Mouse (Mus musculus) limb, embryonic 11.5 days (tissue): Measurements from ENCODE around the gene Btbd2. TPM values are rescaled to one million over a fixed set of nuclear protein-coding genes. Genes with fewer than 3 reads are reported as not detected.
A peak's percentile ranks its signal among the peaks of the same experiment; 100 is the strongest.

Experiments used
- ATAC-seq: fragments of 200-750 bp; cut with Nextera tagmentation; 2 replicates; pipeline ENCODE4 v1.8.0; 2017; ENCODE audit warnings: low read depth; ENCODE audit not compliant: insufficient number of reproducible peaks, low FRiP score, low TSS enrichment
- DNase-seq: peaks from one replicate; pipeline ENCODE4 v3.0.0-alpha.2; 2015; ENCODE audit warnings: low spot score
- H3K27ac ChIP-seq: fragments of 300-500 bp; sonication (generic); replicated peaks from 2 replicates; pipeline ENCODE4 v1.5.1; 2014; ENCODE audit warnings: low read depth, mild to moderate bottlenecking, low read length
- H3K27me3 ChIP-seq: fragments of 300-500 bp; sonication (generic); 2 replicates; pipeline ENCODE4 v1.6.1; 2014; ENCODE audit warnings: mild to moderate bottlenecking, low read length, mixed read lengths; ENCODE audit not compliant: control insufficient read depth, insufficient read depth
- H3K36me3 ChIP-seq: fragments of 300-500 bp; sonication (generic); 2 replicates; pipeline ENCODE4 v1.6.1; 2014; ENCODE audit warnings: mild to moderate bottlenecking, low read length, moderate library complexity, mixed read lengths; ENCODE audit not compliant: control insufficient read depth, insufficient read depth
- H3K4me1 ChIP-seq: fragments of 300-500 bp; sonication (generic); 2 replicates; pipeline ENCODE4 v1.6.1; 2014; ENCODE audit warnings: low read length, mixed read lengths; ENCODE audit not compliant: control insufficient read depth, insufficient read depth
- H3K4me2 ChIP-seq: fragments of 300-500 bp; sonication (generic); 2 replicates; pipeline ENCODE4 v1.6.1; 2014; ENCODE audit warnings: low read depth, mild to moderate bottlenecking, moderate library complexity; ENCODE audit not compliant: severe bottlenecking
- H3K4me3 ChIP-seq: fragments of 300-500 bp; sonication (generic); 2 replicates; pipeline ENCODE4 v1.5.1; 2014; ENCODE audit warnings: low read depth, low read length
- H3K9ac ChIP-seq: fragments of 300-500 bp; sonication (generic); 2 replicates; pipeline ENCODE4 v1.6.1; 2014; ENCODE audit warnings: mild to moderate bottlenecking, low read length
- H3K9me3 ChIP-seq: fragments of 300-500 bp; sonication (generic); 2 replicates; pipeline ENCODE4 v1.6.1; 2016; ENCODE audit warnings: low read length; ENCODE audit not compliant: control insufficient read depth
- WGBS: fragments of 180-500 bp; shearing (Covaris S2); extraction: QIAGEN DNeasy Blood & Tissue Kit; methylation state at CpG from one replicate; pipeline ENCODE4 v1.1.7; 2014; 5-methylcytosine and 5-hydroxymethylcytosine counted together
- polyA plus RNA-seq: library from polyadenylated mRNA; unstranded; fragments of >200 nt; fragmentation: Nextera tagmentation; extraction: Ambion mirVana; gene quantifications from 2 replicates; pipeline ENCODE4 v1.2.1, GENCODE M21; 2014

Btbd2 gene
- polyA plus RNA-seq, 1 experiment from 2014 or later: 67.4 TPM

- Histone ChIP-seq H3K4me2 (peak overlapping the region; percentile 93), H3K9me3 (no peaks in the 10 kb centered on the region), H3K4me3 (peak overlapping the region; percentile 98), H3K27me3 (no peaks in the 10 kb centered on the region), H3K27ac (peak overlapping the region; percentile 72), H3K4me1 (peaks cover 32% of the 10 kb centered on the region), H3K36me3 (peaks cover 21% of the 10 kb centered on the region), H3K9ac (peak overlapping the region; percentile 98)
- DNase-seq (peak; percentile 49), ATAC-seq (peak; percentile 16; the same call in 1 of the 2 replicates)
- WGBS: 0% methylated on average over 39 of the region's 54 CpGs
Measured at GRCm38 (mm10) chr10:80675405-80676197, 18.7 kb upstream of the Btbd2 start.

- no peak for ATAC-seq
- Histone ChIP-seq H3K36me3 (peaks cover 25% of the 10 kb centered on the region), H3K27ac (no peak overlapping the region), H3K9ac (peak overlapping the region; percentile 98), H3K4me1 (peaks cover 32% of the 10 kb centered on the region), H3K9me3 (no peaks in the 10 kb centered on the region), H3K27me3 (no peaks in the 10 kb centered on the region), H3K4me3 (peak overlapping the region; percentile 98), H3K4me2 (peak overlapping the region; percentile 93)
- DNase-seq: no peak
- 29% methylated on average over 6 of the region's 6 CpGs for WGBS
Measured at GRCm38 (mm10) chr10:80674851-80675404, 18.1 kb upstream of the Btbd2 start.

DNA sequence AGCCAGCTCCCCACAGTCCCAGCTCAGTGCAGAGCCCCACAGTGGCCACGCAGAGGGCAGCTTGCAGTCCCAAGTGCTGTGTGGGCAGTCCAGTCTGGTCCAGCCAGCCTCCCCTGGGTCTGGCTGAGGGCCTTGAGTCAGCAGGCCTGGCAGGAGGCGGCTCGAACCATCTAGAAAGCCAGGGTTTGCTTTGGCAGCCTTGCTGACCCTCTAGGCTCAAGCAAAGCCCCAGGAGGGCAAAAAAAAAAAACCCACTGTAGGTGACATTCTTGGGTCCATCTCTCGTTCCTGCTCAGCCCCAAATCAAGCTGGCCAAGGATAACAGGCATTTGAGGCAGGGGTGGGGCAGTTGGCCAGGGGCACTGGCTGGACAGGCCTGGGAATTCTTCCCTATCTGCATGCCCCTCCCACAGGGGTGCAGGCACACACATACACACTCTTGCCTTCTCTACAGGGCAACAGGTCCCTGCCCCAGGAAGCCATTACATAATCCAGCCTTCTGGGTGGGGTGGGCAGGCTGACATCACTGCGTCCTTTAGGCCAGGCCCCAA, 17.4 kb upstream of the Btbd2 start:
- Histone ChIP-seq H3K4me1 (peaks cover 32% of the 10 kb centered on the region), H3K27ac (no peak overlapping the region), H3K9me3 (no peaks in the 10 kb centered on the region), H3K4me3 (peak overlapping the region; percentile 98), H3K4me2 (peak overlapping the region; percentile 93), H3K36me3 (peaks cover 32% of the 10 kb centered on the region), H3K9ac (peak overlapping the region; percentile 98), H3K27me3 (no peaks in the 10 kb centered on the region)
- no peak for DNase-seq
- WGBS: 62% methylated on average over 5 of the region's 5 CpGs
- no peak for ATAC-seq

DNA sequence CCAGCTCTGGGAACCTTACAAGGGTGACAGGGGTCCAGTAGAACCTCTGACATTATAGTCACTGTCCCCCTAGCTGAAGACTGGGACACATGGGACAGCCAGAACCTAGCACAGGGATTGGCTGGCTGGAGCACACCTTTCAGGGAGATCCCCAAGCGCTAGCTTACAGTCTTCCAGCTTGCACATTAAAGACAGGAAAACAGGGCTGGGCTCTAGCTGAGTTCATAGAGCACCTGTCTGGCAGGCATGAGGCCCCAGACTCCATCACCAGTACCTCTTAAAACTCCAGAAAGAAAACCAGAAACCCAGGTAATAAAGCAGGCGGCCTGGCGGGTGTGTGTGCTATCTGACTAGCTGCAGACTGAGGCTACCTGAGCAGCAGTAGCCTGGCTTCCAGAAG, 16.8 kb upstream of the Btbd2 start:
- peak overlapping the region; percentile 98; the same call in 1 of the 2 replicates for H3K4me3 ChIP-seq
- H3K36me3 ChIP-seq: peaks cover 37% of the 10 kb centered on the region
- H3K4me1 ChIP-seq: peaks cover 32% of the 10 kb centered on the region
- no peak overlapping the region for H3K27ac ChIP-seq
- DNase-seq: no peak
- H3K4me2 ChIP-seq: peak overlapping the region; percentile 93
- WGBS: 74% methylated on average over 3 of the region's 3 CpGs
- H3K9me3 ChIP-seq: no peaks in the 10 kb centered on the region
- no peak for ATAC-seq
- no peaks in the 10 kb centered on the region for H3K27me3 ChIP-seq
- peak overlapping the region; percentile 56 for H3K9ac ChIP-seq

DNA sequence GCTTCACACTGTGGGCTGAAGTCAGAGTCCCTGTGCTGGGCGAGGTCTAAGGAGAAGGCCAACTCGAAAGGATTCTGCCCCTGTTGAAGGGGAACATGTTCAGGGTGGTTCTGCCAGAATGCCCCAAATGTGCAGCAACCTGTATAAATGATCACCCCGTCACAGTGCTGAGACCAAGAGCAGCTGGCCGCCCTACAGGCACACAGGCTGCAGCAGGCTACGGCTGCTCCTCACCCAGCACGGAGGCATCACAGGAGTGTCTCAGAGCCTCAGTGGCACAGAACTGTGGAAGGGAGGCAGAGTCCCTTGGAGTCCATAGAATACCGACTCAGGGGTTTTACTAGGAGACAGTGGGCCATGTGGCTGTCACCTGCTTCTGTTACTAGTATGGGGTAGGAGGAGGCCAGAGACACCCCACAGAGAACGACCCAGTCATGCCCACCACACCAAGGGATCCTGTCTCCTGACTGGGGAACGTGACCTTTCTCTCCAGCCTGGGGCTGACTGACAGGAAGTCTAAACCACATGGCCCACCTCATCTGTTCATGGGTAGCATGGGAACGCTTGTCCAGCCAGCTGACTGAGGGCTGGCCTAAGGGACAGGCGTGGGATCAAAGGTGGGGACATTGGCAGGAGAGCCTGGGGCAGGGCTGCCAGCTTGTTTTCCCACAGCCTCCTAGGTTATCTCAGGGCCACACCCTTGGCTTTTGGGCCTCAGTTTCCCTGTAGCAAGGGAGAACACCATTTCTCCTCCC, 15.2 kb upstream of the Btbd2 start:
- Histone ChIP-seq H3K27ac (no peak overlapping the region), H3K9me3 (no peaks in the 10 kb centered on the region), H3K36me3 (peaks cover 52% of the 10 kb centered on the region), H3K27me3 (no peaks in the 10 kb centered on the region), H3K4me1 (peaks cover 17% of the 10 kb centered on the region), H3K4me3 (no peak overlapping the region), H3K4me2 (0 out of 2 replicates have a peak overlapping the region, but pooled peaks have one; percentile 12), H3K9ac (no peak overlapping the region)
- no peak for DNase-seq
- WGBS: 80% methylated on average over 11 of the region's 11 CpGs
- ATAC-seq: no peak

DNA sequence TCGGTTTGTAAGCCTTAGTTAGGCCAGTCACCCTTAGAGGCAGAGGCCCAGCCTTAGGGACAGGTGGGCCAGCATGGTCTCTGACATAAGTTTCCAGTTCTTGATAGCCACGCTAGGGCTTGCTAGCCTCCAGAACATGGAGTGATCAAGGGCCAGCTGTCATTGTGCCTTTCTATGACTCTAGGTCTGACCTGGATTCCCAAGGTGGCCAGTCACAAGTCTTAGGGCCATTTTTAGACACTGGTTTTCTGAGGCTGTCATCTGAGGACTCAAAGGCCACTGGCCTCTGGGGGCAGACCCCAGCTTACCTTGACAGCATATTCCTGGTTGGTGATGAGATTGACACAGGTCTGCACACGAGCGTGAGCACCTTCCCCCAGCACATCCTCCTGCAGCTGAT, 14.4 kb upstream of the Btbd2 start:
- H3K27ac ChIP-seq: no peak overlapping the region
- no peaks in the 10 kb centered on the region for H3K27me3 ChIP-seq
- no peak for ATAC-seq
- no peak overlapping the region for H3K4me2 ChIP-seq
- H3K9me3 ChIP-seq: no peaks in the 10 kb centered on the region
- DNase-seq: no peak
- H3K4me1 ChIP-seq: peaks cover 18% of the 10 kb centered on the region
- H3K4me3 ChIP-seq: no peak overlapping the region
- WGBS: 91% methylated on average over 4 of the region's 4 CpGs
- no peak overlapping the region for H3K9ac ChIP-seq
- peaks cover 60% of the 10 kb centered on the region for H3K36me3 ChIP-seq

- no peak overlapping the region for H3K9ac ChIP-seq
Measured at GRCm38 (mm10) chr10:80670531-80670930, 13.7 kb upstream of the Btbd2 start.

More at GRCm38 (mm10) chr10:80670531-80670930, 13.7 kb upstream of the Btbd2 start:
- Histone ChIP-seq H3K27me3 (no peaks in the 10 kb centered on the region), H3K9me3 (no peaks in the 10 kb centered on the region), H3K4me3 (no peak overlapping the region), H3K27ac (no peak overlapping the region), H3K36me3 (peaks cover 60% of the 10 kb centered on the region), H3K4me1 (peaks cover 21% of the 10 kb centered on the region), H3K4me2 (no peak overlapping the region)
- 89% methylated on average over 2 of the region's 2 CpGs for WGBS
- ATAC-seq (no peak), DNase-seq (no peak)
